In the genomic region with DNA sequence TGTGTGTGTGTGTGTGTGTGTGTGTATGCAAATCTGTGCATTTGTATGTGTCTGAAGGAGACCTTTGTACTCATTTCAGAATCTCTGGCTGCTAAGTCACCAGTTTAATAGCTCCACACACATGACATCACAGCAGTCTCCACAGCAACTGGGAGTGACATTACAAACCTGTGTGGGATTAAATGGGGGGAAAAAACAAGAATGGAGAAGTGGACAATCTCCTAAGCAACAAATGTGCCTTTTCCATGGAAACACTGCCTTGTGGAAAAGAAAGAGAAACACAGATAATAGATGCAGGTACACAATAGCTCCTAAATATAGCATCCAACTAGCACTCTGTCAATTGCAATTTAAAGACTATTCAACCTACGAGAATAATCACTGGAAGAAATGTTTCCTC, we compare ENCODE assay signal across 14 mouse cellular contexts.
DNase-seq lines count a peak whose midpoint lies in the region; ATAC-seq and TF ChIP-seq lines count a peak whose summit lies in the region.
"Had no signal": no experiment of that assay in that cellular context is flagged by ENCODE, and none has a peak within 500 bp of the region (broad histone marks: within the 10 kb centered on the region; RNA-seq: fewer than 3 reads in every experiment).

No protein-coding gene starts in this region.

- H3K36me3 ChIP-seq in forebrain, postnatal 0 days (ENCODE audit: insufficient read depth), result no peaks in the 10 kb centered on the region
- H3K36me3 ChIP-seq in midbrain, embryonic 10.5 days, result no peaks in the 10 kb centered on the region
- no peaks in the 10 kb centered on the region for H3K36me3 ChIP-seq in neural tube, embryonic 12.5 days
- H3K36me3 ChIP-seq: G1E had no signal

- DNase-seq in embryo, embryonic 11 days, result peak; percentile 63
- peak; percentile 44 for DNase-seq in forebrain, postnatal 0 days
- DNase-seq in midbrain, embryonic 10.5 days (ENCODE audit: low spot score), result peak; percentile 46
- DNase-seq in left cerebral cortex, postnatal 25 days (ENCODE audit: low spot score in 2 of 2), result no peak
- DNase-seq in heart, adult 9 months (ENCODE audit: low spot score in 2 of 2), result no peak
- DNase-seq in layer of hippocampus, postnatal 25 days (ENCODE audit: extremely low spot score in 1 of 2, low spot score in 1 of 2), result no peak
- DNase-seq: adrenal gland, postnatal 36 days; layer of hippocampus, adult 9-11 months; lung, postnatal 14 days had no signal

- H3K4me3 ChIP-seq in forebrain, postnatal 0 days (ENCODE audit: low read depth, low read length), result no peak overlapping the region
- H3K4me3 ChIP-seq in midbrain, embryonic 10.5 days, result no peak overlapping the region
- H3K4me3 ChIP-seq in neural tube, embryonic 12.5 days, result no peak overlapping the region

- no peaks in the 10 kb centered on the region for H3K27me3 ChIP-seq in forebrain, postnatal 0 days (ENCODE audit: insufficient read depth, low read length)
- no peaks in the 10 kb centered on the region for H3K27me3 ChIP-seq in midbrain, embryonic 10.5 days (ENCODE audit: low read depth, poor library complexity, severe bottlenecking)
- no peaks in the 10 kb centered on the region for H3K27me3 ChIP-seq in neural tube, embryonic 12.5 days (replicated peaks)

- no peak overlapping the region for H3K9ac ChIP-seq in forebrain, postnatal 0 days
- no peak overlapping the region for H3K9ac ChIP-seq in neural tube, embryonic 12.5 days
- H3K9ac ChIP-seq: liver, embryonic 14.5 days had no signal

- intact Hi-C loops in left cerebral cortex, postnatal 25 days (cut with DNase I), result no loop called here

- H3K4me2 ChIP-seq in forebrain, postnatal 0 days (ENCODE audit: low read depth), result no peak overlapping the region
- no peak overlapping the region for H3K4me2 ChIP-seq in neural tube, embryonic 12.5 days (replicated peaks)

- no peak overlapping the region for H3K27ac ChIP-seq in forebrain, postnatal 0 days (ENCODE audit: low read depth, low read length)
- no peak overlapping the region for H3K27ac ChIP-seq in midbrain, embryonic 10.5 days (replicated peaks)
- H3K27ac ChIP-seq in neural tube, embryonic 12.5 days, result no peak overlapping the region
- H3K27ac ChIP-seq: kidney, postnatal 0 days; liver, embryonic 14.5 days had no signal

- H3K9me3 ChIP-seq in forebrain, postnatal 0 days (ENCODE audit: low read length), result no peaks in the 10 kb centered on the region
- no peaks in the 10 kb centered on the region for H3K9me3 ChIP-seq in midbrain, embryonic 10.5 days (replicated peaks)
- H3K9me3 ChIP-seq in neural tube, embryonic 12.5 days, result no peaks in the 10 kb centered on the region
- H3K9me3 ChIP-seq: G1E had no signal

- whole genome bisulfite sequencing in forebrain, postnatal 0 days, result 8% methylated on average over 1 of the region's 1 CpGs
- WGBS in midbrain, embryonic 10.5 days, result 24% methylated on average over 1 of the region's 1 CpGs
- WGBS in neural tube, embryonic 12.5 days, result 17% methylated on average over 1 of the region's 1 CpGs

- no peaks in the 10 kb centered on the region; the same call in 1 of the 2 replicates for H3K4me1 ChIP-seq in forebrain, postnatal 0 days (ENCODE audit: insufficient read depth)
- H3K4me1 ChIP-seq in midbrain, embryonic 10.5 days, result peaks cover 38% of the 10 kb centered on the region
- H3K4me1 ChIP-seq in neural tube, embryonic 12.5 days, result peaks cover 6% of the 10 kb centered on the region

- no peak for TF ChIP-seq CTCF in forebrain, postnatal 0 days (IDR thresholded peaks at IDR 0.05; ENCODE audit: low read depth)

- peak; percentile 71 for ATAC-seq in forebrain, postnatal 0 days
- peak; percentile 86 for ATAC-seq in neural tube, embryonic 12.5 days (ENCODE audit: low FRiP score, low read depth)
- ATAC-seq: inflammation-experienced regulatory T-cells, adult 6 months had no signal

Comparison
In these comparisons a context has a peak if more than half of its experiments do, and no peak if none do; other contexts are left out.
1. DNase-seq: peak in embryo, embryonic 11 days (single experiment), forebrain, postnatal 0 days (single experiment) and midbrain, embryonic 10.5 days (single experiment); none in left cerebral cortex, postnatal 25 days (0 of 2), heart, adult 9 months (0 of 2) and layer of hippocampus, postnatal 25 days (0 of 2).